Mouse (Mus musculus) liver, adult 2 months (tissue): ENCODE results near the gene Grm7. TPM values are rescaled to one million over a fixed set of nuclear protein-coding genes. Genes with fewer than 3 reads are reported as not detected.

ENCODE experiments used
- DNase-seq: peaks from one replicate; pipeline ENCODE4 v3.0.0-alpha.2; 2011; ENCODE audit warnings: low read depth, low spot score; ENCODE audit errors: extremely low read depth
- H3K27ac ChIP-seq: fragments of 200-500 bp; replicated peaks from 2 replicates; pipeline ENCODE4 v1.5.1; 2012; ENCODE audit warnings: low read depth, mild to moderate bottlenecking, control low read depth, inconsistent platforms, low read length; ENCODE audit not compliant: insufficient read depth
- H3K27me3 ChIP-seq: fragments of 200-500 bp; 2 replicates; pipeline ENCODE4 v1.6.1; 2012; ENCODE audit warnings: mild to moderate bottlenecking, moderate library complexity, low read length, inconsistent platforms; ENCODE audit not compliant: control insufficient read depth, insufficient read depth
- H3K36me3 ChIP-seq: fragments of 200-500 bp; 2 replicates; pipeline ENCODE4 v1.6.1; 2012; ENCODE audit warnings: low read length, inconsistent platforms; ENCODE audit not compliant: control insufficient read depth, insufficient read depth
- H3K4me1 ChIP-seq: fragments of 200-500 bp; 2 replicates; pipeline ENCODE4 v1.6.1; 2011; ENCODE audit warnings: low read length; ENCODE audit not compliant: control insufficient read depth, insufficient read depth
- H3K4me3 ChIP-seq: fragments of 200-500 bp; 2 replicates; pipeline ENCODE4 v1.5.1; 2011; ENCODE audit warnings: low read depth, mild to moderate bottlenecking, control low read depth, low read length, moderate library complexity; ENCODE audit not compliant: insufficient read depth
- H3K79me2 ChIP-seq: fragments of 200-500 bp; 2 replicates; pipeline ENCODE4 v1.6.1; 2012; ENCODE audit warnings: inconsistent platforms, mild to moderate bottlenecking, low read length, moderate library complexity; ENCODE audit not compliant: control insufficient read depth, insufficient read depth
- H3K9ac ChIP-seq: fragments of 200-500 bp; 2 replicates; pipeline ENCODE4 v1.6.1; 2012; ENCODE audit warnings: low read depth, mild to moderate bottlenecking, control low read depth, inconsistent platforms, low read length
- CTCF ChIP-seq: fragments of 200-500 bp; IDR thresholded peaks from 2 replicates; pipeline ENCODE4 v1.5.1; 2011; ENCODE audit warnings: low read depth, low read length, control low read depth
- POLR2A ChIP-seq: fragments of 200-500 bp; IDR thresholded peaks from 2 replicates; pipeline ENCODE4 v1.6.1; 2011; ENCODE audit warnings: low read length, control low read depth; ENCODE audit not compliant: insufficient read depth; ENCODE audit errors: extremely low read depth
- WGBS: fragments of 180-500 bp; shearing (Covaris S2); methylation state at CpG from one replicate; pipeline ENCODE4 v1.1.7; 2018; 5-methylcytosine and 5-hydroxymethylcytosine counted together
- polyA plus RNA-seq: library from polyadenylated mRNA; depleted of rRNA; stranded (reverse); fragments of >200 nt; gene quantifications from 2 replicates; pipeline ENCODE4 v1.2.3, GENCODE M21; 2012
- total RNA-seq: library from RNA; depleted of rRNA; stranded (reverse); fragments of >200 nt; gene quantifications from 2 replicates; pipeline ENCODE4 v1.2.3, GENCODE M21; 2014

The Grm7 gene
- total and polyA plus RNA-seq, 2 experiments: not detected

GRCm38 (mm10) chr6:111487556-111487955, 842.2 kb downstream of the Grm7 start:
- no peaks in the 10 kb centered on the region for H3K79me2 ChIP-seq
- H3K36me3 ChIP-seq: no peaks in the 10 kb centered on the region
- DNase-seq: no peak
- no peaks in the 10 kb centered on the region for H3K27me3 ChIP-seq
- 86% methylated on average over 4 of the region's 4 CpGs for WGBS
- no peak overlapping the region for H3K4me3 ChIP-seq
- H3K4me1 ChIP-seq: no peaks in the 10 kb centered on the region
- no peak overlapping the region for H3K9ac ChIP-seq
- no peak overlapping the region for H3K27ac ChIP-seq
- no peak for TF ChIP-seq POLR2A
- no peak for TF ChIP-seq CTCF

GRCm38 (mm10) chr6:111492166-111492565, 846.8 kb downstream of the Grm7 start:
- TF ChIP-seq CTCF (no peak), POLR2A (no peak)
- DNase-seq: no peak
- H3K36me3 ChIP-seq: no peaks in the 10 kb centered on the region
- no peaks in the 10 kb centered on the region for H3K27me3 ChIP-seq
- no peak overlapping the region for H3K9ac ChIP-seq
- H3K4me3 ChIP-seq: no peak overlapping the region
- no peaks in the 10 kb centered on the region for H3K4me1 ChIP-seq
- no peak overlapping the region for H3K27ac ChIP-seq
- H3K79me2 ChIP-seq: no peaks in the 10 kb centered on the region

DNA sequence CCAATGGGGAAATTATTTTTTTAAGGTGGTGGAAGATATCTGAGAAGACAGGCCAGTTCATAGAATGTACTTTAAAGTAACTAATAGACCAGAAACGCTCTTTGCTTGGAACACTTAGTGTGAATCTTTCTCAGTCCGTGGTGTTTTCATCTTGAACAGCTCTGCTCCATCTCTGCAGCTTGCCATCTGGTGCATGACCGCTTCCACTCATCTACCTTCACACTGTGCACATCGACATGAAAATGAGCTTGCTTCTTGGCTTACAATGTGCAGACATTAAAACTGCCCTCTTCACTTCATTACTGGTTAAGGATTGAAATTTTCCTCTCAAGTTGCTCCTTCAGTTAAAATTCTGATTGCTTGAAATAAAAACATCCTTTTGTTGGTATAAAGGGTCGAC, 854.2 kb downstream of the Grm7 start:
- Histone ChIP-seq H3K79me2 (no peaks in the 10 kb centered on the region), H3K9ac (no peak overlapping the region), H3K4me3 (no peak overlapping the region), H3K36me3 (no peaks in the 10 kb centered on the region), H3K27ac (no peak overlapping the region), H3K27me3 (no peaks in the 10 kb centered on the region), H3K4me1 (no peaks in the 10 kb centered on the region)
- no peak for TF ChIP-seq CTCF
- no peak for TF ChIP-seq POLR2A
- 70% methylated on average over 5 of the region's 5 CpGs for WGBS
- DNase-seq: no peak

DNA sequence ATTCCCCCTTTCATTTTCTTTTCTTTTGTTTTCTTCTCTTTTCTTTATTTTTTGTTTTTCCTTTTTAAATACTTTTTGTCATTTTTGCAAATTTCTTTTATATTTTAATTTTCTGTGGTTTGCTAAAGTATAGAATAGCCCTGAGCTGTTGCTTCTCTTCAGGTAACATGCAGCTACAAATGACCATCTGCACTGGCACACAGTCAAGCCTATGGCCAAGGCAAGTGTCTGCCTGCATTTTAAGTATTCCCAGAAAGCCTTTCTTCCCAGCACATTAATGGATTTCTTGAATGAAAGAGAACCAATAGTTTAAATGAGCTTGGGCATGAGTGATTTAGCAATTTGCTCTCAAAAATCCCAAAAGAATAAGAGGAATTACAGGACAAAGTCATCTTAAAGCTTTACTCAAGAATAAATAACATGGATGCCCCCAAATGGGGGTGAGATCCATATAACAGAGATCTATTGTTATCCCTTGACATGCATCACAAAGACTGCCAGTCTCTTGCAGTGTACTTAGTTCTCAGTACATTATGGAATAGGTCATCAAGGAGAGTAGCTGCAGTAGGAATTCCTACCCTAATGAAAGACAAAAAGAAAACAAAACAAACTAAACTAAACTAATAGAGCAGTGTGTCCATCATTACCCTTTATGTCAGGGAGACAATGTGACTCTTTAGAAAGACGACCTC, 865.5 kb downstream of the Grm7 start:
- no peak overlapping the region for H3K9ac ChIP-seq
- no peaks in the 10 kb centered on the region for H3K36me3 ChIP-seq
- H3K27ac ChIP-seq: no peak overlapping the region
- H3K79me2 ChIP-seq: no peaks in the 10 kb centered on the region
- 83% methylated on average over 1 of the region's 1 CpGs for WGBS
- DNase-seq: no peak
- H3K4me3 ChIP-seq: no peak overlapping the region
- no peak for TF ChIP-seq CTCF
- TF ChIP-seq POLR2A: no peak
- H3K4me1 ChIP-seq: no peaks in the 10 kb centered on the region
- no peaks in the 10 kb centered on the region for H3K27me3 ChIP-seq

DNA sequence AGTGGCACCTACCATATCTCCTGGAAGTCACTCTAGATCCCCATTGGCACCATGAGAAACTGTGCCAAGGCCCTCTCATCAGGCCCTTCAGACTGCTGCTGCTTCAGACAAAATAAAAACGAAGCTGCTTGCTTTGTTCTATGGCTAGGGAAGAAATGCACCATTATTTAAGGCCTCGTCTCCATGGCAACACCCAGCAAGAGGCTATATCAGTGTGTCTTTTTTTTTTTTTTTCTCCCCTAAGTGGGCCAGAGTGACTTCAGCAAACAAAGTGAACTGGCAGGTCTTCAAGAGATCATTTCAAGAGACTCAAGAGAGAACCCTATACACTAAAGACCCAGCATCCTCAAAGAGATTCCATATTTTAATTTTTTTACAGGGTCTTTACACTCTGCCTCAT, 867.0 kb downstream of the Grm7 start:
- no peaks in the 10 kb centered on the region for H3K27me3 ChIP-seq
- no peaks in the 10 kb centered on the region for H3K79me2 ChIP-seq
- H3K4me3 ChIP-seq: no peak overlapping the region
- H3K36me3 ChIP-seq: no peaks in the 10 kb centered on the region
- TF ChIP-seq CTCF (no peak), POLR2A (no peak)
- WGBS: 61% methylated on average over 2 of the region's 2 CpGs
- no peak overlapping the region for H3K27ac ChIP-seq
- H3K9ac ChIP-seq: no peak overlapping the region
- DNase-seq: no peak
- H3K4me1 ChIP-seq: no peaks in the 10 kb centered on the region

- Histone ChIP-seq H3K9ac (no peak overlapping the region), H3K27me3 (no peaks in the 10 kb centered on the region), H3K27ac (no peak overlapping the region), H3K4me3 (no peak overlapping the region), H3K4me1 (no peaks in the 10 kb centered on the region), H3K79me2 (no peaks in the 10 kb centered on the region), H3K36me3 (no peaks in the 10 kb centered on the region)
- no peak for TF ChIP-seq POLR2A
- WGBS: 69% methylated on average over 1 of the region's 1 CpGs
- no peak for DNase-seq
Measured at GRCm38 (mm10) chr6:111521229-111521628, 875.8 kb downstream of the Grm7 start.
